Mouse (Mus musculus): ENCODE measurements around the gene Nkiras1. TPM values are rescaled to one million over a fixed set of nuclear protein-coding genes. Genes with fewer than 3 reads are reported as not detected.

Gene Nkiras1
- polyA plus RNA-seq, 1 experiment from 2014 or later, result 28.7 TPM

DNA sequence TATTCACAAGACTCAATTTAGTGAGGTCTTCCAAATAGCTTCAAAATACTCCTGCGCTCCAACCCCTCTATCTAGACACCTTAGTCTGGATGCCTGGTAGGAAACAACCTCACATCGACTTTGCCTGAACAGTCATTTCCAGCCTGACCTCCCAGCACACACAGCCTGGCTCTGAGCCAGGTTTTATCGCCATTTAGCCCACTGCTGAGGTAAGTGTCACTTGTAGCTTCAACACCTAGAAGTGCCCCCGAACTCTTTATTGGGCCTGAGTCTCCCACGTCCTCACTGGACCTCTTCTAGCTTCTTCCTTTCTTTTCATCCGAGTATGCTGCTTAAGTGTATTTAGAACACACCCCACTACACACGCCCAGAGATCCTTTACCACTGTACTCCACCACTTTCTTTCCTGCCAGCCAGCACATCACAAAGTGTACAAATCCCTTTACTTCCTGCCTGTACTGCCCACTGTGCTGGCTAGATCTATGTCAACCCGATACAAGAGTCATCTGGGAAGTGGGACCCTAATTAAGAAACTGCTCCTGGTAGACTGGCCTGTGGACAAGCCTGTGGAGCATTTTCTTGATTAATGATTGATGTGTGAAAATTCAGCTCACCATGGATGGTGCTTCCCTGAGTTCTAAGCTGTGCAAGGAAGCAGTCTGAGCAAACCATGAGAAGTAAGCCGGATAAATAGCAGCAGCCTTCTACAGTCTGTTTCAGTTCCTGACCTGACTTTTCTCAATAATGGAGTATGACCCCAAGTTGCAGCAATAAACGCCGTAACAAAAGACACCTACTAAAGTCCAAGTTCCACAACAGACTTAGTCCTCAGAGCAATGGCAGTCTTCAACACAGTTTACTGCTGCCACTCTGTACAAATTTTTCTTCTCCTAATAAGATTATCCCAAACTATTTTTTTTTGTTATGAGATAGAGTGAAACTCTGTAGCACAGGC lies 46.8 kb downstream of the Nkiras1 start:
- DNase-seq (ENCODE audit: low spot score), result no peak
- no peak overlapping the region for H3K27ac ChIP-seq (ENCODE audit: low read depth, low read length)
- WGBS, result 87% methylated on average over 11 of the region's 11 CpGs
- H3K4me1 ChIP-seq (ENCODE audit: control insufficient read depth, insufficient read depth, low read length), result no peaks in the 10 kb centered on the region
- no peak overlapping the region for H3K9ac ChIP-seq (ENCODE audit: low read length)
- no peak for ATAC-seq
- no peaks in the 10 kb centered on the region for H3K9me3 ChIP-seq (replicated peaks; ENCODE audit: control insufficient read depth, low read length)
- H3K4me2 ChIP-seq (ENCODE audit: low read length), result no peak overlapping the region
- H3K36me3 ChIP-seq (ENCODE audit: control insufficient read depth, insufficient read depth, low read length), result peaks cover 8% of the 10 kb centered on the region; the same call in 1 of the 2 replicates
- no peaks in the 10 kb centered on the region for H3K27me3 ChIP-seq (replicated peaks; ENCODE audit: control insufficient read depth, insufficient read depth, low read length)
- H3K4me3 ChIP-seq (ENCODE audit: low read depth, low read length), result no peak overlapping the region

GRCm38 (mm10) chr14:18326968-18327672 lies 56.2 kb downstream of the Nkiras1 start:
- Histone ChIP-seq H3K9ac (ENCODE audit: low read length) (peak overlapping the region; percentile 67), H3K9me3 (replicated peaks; ENCODE audit: control insufficient read depth, low read length) (no peaks in the 10 kb centered on the region), H3K4me2 (ENCODE audit: low read length) (peak overlapping the region; percentile 80), H3K27me3 (replicated peaks; ENCODE audit: control insufficient read depth, insufficient read depth, low read length) (no peaks in the 10 kb centered on the region), H3K4me3 (ENCODE audit: low read depth, low read length) (peak overlapping the region; percentile 40), H3K4me1 (ENCODE audit: control insufficient read depth, insufficient read depth, low read length) (peaks cover 23% of the 10 kb centered on the region), H3K27ac (ENCODE audit: low read depth, low read length) (no peak overlapping the region), H3K36me3 (ENCODE audit: control insufficient read depth, insufficient read depth, low read length) (peaks cover 5% of the 10 kb centered on the region; the same call in 1 of the 2 replicates)
- peak; percentile 30 for DNase-seq (ENCODE audit: low spot score)
- under 1% methylated on average over 30 of the region's 37 CpGs for WGBS
- ATAC-seq, result no peak

GRCm38 (mm10) chr14:18330789-18331692 lies 60.1 kb downstream of the Nkiras1 start:
- WGBS, result under 1% methylated on average over 46 of the region's 99 CpGs
- peak overlapping the region; percentile 88 for H3K27ac ChIP-seq (ENCODE audit: low read depth, low read length)
- H3K4me3 ChIP-seq (ENCODE audit: low read depth, low read length), result peak overlapping the region; percentile 87
- no peaks in the 10 kb centered on the region for H3K27me3 ChIP-seq (replicated peaks; ENCODE audit: control insufficient read depth, insufficient read depth, low read length)
- no peaks in the 10 kb centered on the region for H3K9me3 ChIP-seq (replicated peaks; ENCODE audit: control insufficient read depth, low read length)
- peak overlapping the region; percentile 98 for H3K9ac ChIP-seq (ENCODE audit: low read length)
- peaks cover 23% of the 10 kb centered on the region for H3K4me1 ChIP-seq (ENCODE audit: control insufficient read depth, insufficient read depth, low read length)
- peak; percentile 49 for DNase-seq (ENCODE audit: low spot score)
- ATAC-seq, result peak; percentile 85
- H3K36me3 ChIP-seq (ENCODE audit: control insufficient read depth, insufficient read depth, low read length), result 0 out of 2 replicates have a peak, but pooled peaks cover 5% of the 10 kb centered on the region
- H3K4me2 ChIP-seq (ENCODE audit: low read length), result peak overlapping the region; percentile 66

DNA sequence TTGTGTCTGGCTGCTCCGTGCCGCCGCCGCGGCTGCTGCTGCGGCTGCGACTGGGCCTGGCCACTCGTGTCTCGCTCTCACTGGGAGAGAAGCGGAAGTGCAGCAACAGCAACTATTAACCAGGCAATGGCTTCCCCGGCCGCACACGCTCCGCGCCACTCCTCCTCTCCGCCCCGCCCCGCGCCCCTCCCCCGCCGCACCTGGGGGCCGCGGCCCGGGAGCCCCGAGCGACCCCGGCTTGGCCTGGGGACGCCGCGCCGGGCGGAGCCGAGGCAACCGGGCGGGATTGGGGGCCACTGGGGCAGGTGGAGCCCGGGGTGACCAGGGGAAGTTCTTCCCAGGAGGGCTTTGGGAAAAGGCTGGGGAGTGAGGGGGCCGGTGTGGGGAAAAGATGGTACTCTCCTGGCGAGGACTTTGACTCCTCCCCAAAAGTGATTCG lies 60.8 kb downstream of the Nkiras1 start, which contains the start of gene Ube2e1:
Gene Ube2e1, minus strand, starts transcription at position 167 of the 439 bp plus-strand sequence.
- Histone ChIP-seq H3K4me2 (ENCODE audit: low read length) (peak within 1 kb of the TSS; percentile 66), H3K4me3 (ENCODE audit: low read depth, low read length) (peak within 1 kb of the TSS; percentile 87), H3K4me1 (ENCODE audit: control insufficient read depth, insufficient read depth, low read length) (peaks cover 23% of the 10 kb centered on the region), H3K9me3 (replicated peaks; ENCODE audit: control insufficient read depth, low read length) (no peaks in the 10 kb centered on the region), H3K27ac (ENCODE audit: low read depth, low read length) (peak within 1 kb of the TSS; percentile 88), H3K27me3 (replicated peaks; ENCODE audit: control insufficient read depth, insufficient read depth, low read length) (no peaks in the 10 kb centered on the region), H3K9ac (ENCODE audit: low read length) (peak within 1 kb of the TSS; percentile 98), H3K36me3 (ENCODE audit: control insufficient read depth, insufficient read depth, low read length) (0 out of 2 replicates have a peak, but pooled peaks cover 5% of the 10 kb centered on the region)
- peak; percentile 93 for ATAC-seq
- under 1% methylated on average over 31 of the region's 39 CpGs for whole genome bisulfite sequencing
- peak; percentile 85 for DNase-seq (ENCODE audit: low spot score)

Other genes starting within 250 kb of the Nkiras1 start
- 6.7 and 7.1 TPM in 2 replicates for gene Nr1d2, start 32.0 kb upstream of the Nkiras1 start, polyA plus RNA-seq (2014; fragmentation: Nextera tagmentation; extraction: Ambion mirVana)
- gene Rpl15, start 255 bp downstream of the Nkiras1 start, polyA plus RNA-seq (2014; fragmentation: Nextera tagmentation; extraction: Ambion mirVana), result 374 and 464 TPM in 2 replicates
- 78.0 and 78.7 TPM in 2 replicates for gene Ube2e1, start 60.7 kb downstream of the Nkiras1 start, polyA plus RNA-seq (2014; fragmentation: Nextera tagmentation; extraction: Ambion mirVana)

All from forebrain, embryonic 14.5 days (tissue).